Mouse (Mus musculus) ES-Bruce4 (cell line): ENCODE measurements at regions not wholly inside any gene's neighbourhood (a gene's known extent, or its start where the extent isn't known, plus 50 kb on each side); places are given as distances from the start of the nearest gene placed in this dataset.

Source experiments
- H3K27ac ChIP-seq: 2 replicates; pipeline ENCODE4 v1.5.1; 2012; ENCODE audit warnings: low read length, inconsistent platforms; ENCODE audit not compliant: insufficient read depth
- H3K27me3 ChIP-seq: 2 replicates; pipeline ENCODE4 v1.6.1; 2012; ENCODE audit warnings: mild to moderate bottlenecking, low read length, inconsistent platforms; ENCODE audit not compliant: control insufficient read depth, poor library complexity, insufficient read depth, severe bottlenecking
- H3K36me3 ChIP-seq: 2 replicates; pipeline ENCODE4 v1.6.1; 2012; ENCODE audit warnings: inconsistent platforms, mild to moderate bottlenecking, low read length, moderate library complexity; ENCODE audit not compliant: control insufficient read depth, poor library complexity, insufficient read depth, severe bottlenecking
- H3K4me1 ChIP-seq: one replicate; pipeline ENCODE4 v1.8.1; 2011; ENCODE audit warnings: low read length; ENCODE audit not compliant: control insufficient read depth, insufficient read depth
- H3K4me3 ChIP-seq: 2 replicates; pipeline ENCODE4 v1.5.1; 2011; ENCODE audit warnings: low read depth, mild to moderate bottlenecking, low read length
- H3K9ac ChIP-seq: 2 replicates; pipeline ENCODE4 v1.6.1; 2012; ENCODE audit warnings: low read depth, mild to moderate bottlenecking, inconsistent platforms; ENCODE audit not compliant: poor library complexity, severe bottlenecking
- H3K9me3 ChIP-seq: replicated peaks from 2 replicates; pipeline ENCODE4 v1.6.1; 2012; ENCODE audit warnings: mild to moderate bottlenecking, low read length, inconsistent platforms; ENCODE audit not compliant: control insufficient read depth, poor library complexity, insufficient read depth, severe bottlenecking
- CTCF ChIP-seq: IDR thresholded peaks from one replicate; pipeline ENCODE4 v1.8.1; 2011; ENCODE audit warnings: low read depth, low read length
- EP300 ChIP-seq: IDR thresholded peaks from 2 replicates; pipeline ENCODE4 v1.6.1; 2011; ENCODE audit warnings: low read depth, low read length; ENCODE audit not compliant: insufficient read depth
- POLR2A ChIP-seq: IDR thresholded peaks from one replicate; pipeline ENCODE4 v1.8.1; 2011; ENCODE audit warnings: low read length; ENCODE audit not compliant: insufficient read depth

DNA sequence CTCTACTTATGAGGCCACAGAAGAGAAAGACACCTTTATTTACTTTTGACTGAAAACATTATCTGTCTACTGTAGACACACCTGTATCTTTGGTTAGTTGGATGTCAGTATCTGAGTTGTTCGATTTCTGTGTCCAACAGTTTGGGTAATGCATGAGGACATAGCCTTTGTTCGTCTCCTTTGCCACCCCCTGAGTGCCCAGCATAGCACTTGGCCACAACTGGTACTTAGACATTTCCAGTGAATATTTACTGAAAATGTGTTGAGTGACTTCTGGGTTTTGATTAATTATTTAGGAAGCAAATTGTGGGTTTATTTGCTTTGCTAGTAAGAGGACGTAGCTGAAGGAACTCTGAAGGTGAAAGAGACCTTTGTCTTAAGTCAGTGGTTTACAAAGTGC is 108.4 kb upstream of the Jun start:
- Histone ChIP-seq H3K27ac (peak overlapping the region; percentile 64), H3K4me1 (peaks cover 4% of the 10 kb centered on the region), H3K9me3 (peaks cover 6% of the 10 kb centered on the region; the same call in 1 of the 2 replicates), H3K9ac (peak overlapping the region; percentile 71), H3K27me3 (no peaks in the 10 kb centered on the region), H3K4me3 (peak overlapping the region; percentile 75; the same call in 1 of the 2 replicates), H3K36me3 (no peaks in the 10 kb centered on the region)
- TF ChIP-seq CTCF (no peak), POLR2A (no peak), EP300 (no peak)

- peak overlapping the region; percentile 71 for H3K9ac ChIP-seq
- no peaks in the 10 kb centered on the region for H3K27me3 ChIP-seq
- H3K36me3 ChIP-seq, result no peaks in the 10 kb centered on the region
- TF ChIP-seq EP300 (peak; percentile 40; the same call in 1 of the 2 replicates), CTCF (no peak)
- H3K9me3 ChIP-seq, result peaks cover 6% of the 10 kb centered on the region; the same call in 1 of the 2 replicates
- peak overlapping the region; percentile 75 for H3K4me3 ChIP-seq
- H3K27ac ChIP-seq, result peak overlapping the region; percentile 86
- H3K4me1 ChIP-seq, result peaks cover 4% of the 10 kb centered on the region
These were observed 109.1 kb upstream of the Jun start for GRCm38 (mm10) chr4:95160912-95161669.

- no peaks in the 10 kb centered on the region for H3K27me3 ChIP-seq
- no peaks in the 10 kb centered on the region for H3K36me3 ChIP-seq
- TF ChIP-seq POLR2A, result no peak
- no peak for TF ChIP-seq EP300
- H3K27ac ChIP-seq, result peak overlapping the region; percentile 86
- peaks cover 6% of the 10 kb centered on the region; the same call in 1 of the 2 replicates for H3K9me3 ChIP-seq
- peak overlapping the region; percentile 75 for H3K4me3 ChIP-seq
- peaks cover 4% of the 10 kb centered on the region for H3K4me1 ChIP-seq
- H3K9ac ChIP-seq, result peak overlapping the region; percentile 71
These were observed 109.6 kb upstream of the Jun start for GRCm38 (mm10) chr4:95161670-95162020.

DNA sequence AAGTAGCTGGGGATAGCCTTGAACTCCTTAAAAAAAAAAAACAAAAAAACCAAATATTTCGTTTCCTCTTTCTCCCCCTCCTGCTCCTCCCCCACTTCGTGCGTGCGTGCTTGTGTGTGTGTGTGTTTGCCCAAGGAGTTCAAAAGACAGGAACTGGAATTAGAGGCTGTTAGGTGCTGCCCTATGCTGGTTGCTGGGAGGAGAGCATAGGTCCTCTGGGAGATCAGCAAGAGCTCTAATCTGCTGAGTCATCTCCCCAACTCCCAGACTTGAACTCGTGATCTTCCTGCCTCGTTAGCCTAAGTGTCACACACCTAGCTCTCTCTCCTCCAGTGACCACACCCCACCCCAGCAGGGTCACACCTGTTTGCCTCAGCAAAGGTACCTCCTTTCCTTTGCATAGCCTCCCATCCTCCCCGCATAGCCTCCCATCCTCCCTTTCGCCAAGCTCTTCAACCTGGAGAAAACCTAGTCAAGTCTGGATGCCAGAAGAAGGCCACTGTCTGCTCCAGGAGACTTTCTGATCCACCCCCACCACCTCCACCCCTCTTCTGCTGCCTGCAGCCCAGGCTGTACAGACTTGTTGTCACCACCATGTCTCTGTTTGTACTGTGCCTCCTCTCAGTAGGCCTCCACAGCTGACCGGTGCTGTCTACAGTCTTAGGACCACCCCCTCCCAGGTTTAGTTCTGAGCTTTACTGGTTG is 110.5 kb upstream of the Jun start:
- H3K4me1 ChIP-seq, result peaks cover 4% of the 10 kb centered on the region
- H3K9ac ChIP-seq, result no peak overlapping the region
- no peaks in the 10 kb centered on the region for H3K36me3 ChIP-seq
- peak overlapping the region; percentile 75 for H3K27ac ChIP-seq
- peaks cover 6% of the 10 kb centered on the region; the same call in 1 of the 2 replicates for H3K9me3 ChIP-seq
- no peaks in the 10 kb centered on the region for H3K27me3 ChIP-seq
- TF ChIP-seq POLR2A (peak; percentile 18), CTCF (no peak), EP300 (peak; percentile 95)
- no peak overlapping the region for H3K4me3 ChIP-seq

- TF ChIP-seq EP300, result no peak
- no peak for TF ChIP-seq POLR2A
- TF ChIP-seq CTCF, result no peak
- H3K4me3 ChIP-seq, result no peak overlapping the region
- no peaks in the 10 kb centered on the region for H3K27me3 ChIP-seq
- H3K36me3 ChIP-seq, result no peaks in the 10 kb centered on the region
- peaks cover 4% of the 10 kb centered on the region for H3K4me1 ChIP-seq
- peaks cover 6% of the 10 kb centered on the region; the same call in 1 of the 2 replicates for H3K9me3 ChIP-seq
- no peak overlapping the region for H3K27ac ChIP-seq
- H3K9ac ChIP-seq, result no peak overlapping the region
These were observed 111.4 kb upstream of the Jun start for GRCm38 (mm10) chr4:95163403-95163802.

- Histone ChIP-seq H3K9ac (no peak overlapping the region), H3K9me3 (peaks cover 6% of the 10 kb centered on the region; the same call in 1 of the 2 replicates), H3K27ac (no peak overlapping the region), H3K27me3 (no peaks in the 10 kb centered on the region), H3K4me1 (peaks cover 4% of the 10 kb centered on the region), H3K36me3 (no peaks in the 10 kb centered on the region), H3K4me3 (no peak overlapping the region)
- TF ChIP-seq POLR2A, result no peak
- TF ChIP-seq EP300, result no peak
- no peak for TF ChIP-seq CTCF
These were observed 114.5 kb upstream of the Jun start for GRCm38 (mm10) chr4:95166503-95166902.
